Mouse (Mus musculus): ENCODE data around the gene Erf. TPM values are rescaled to one million over a fixed set of nuclear protein-coding genes. Genes with fewer than 3 reads are reported as not detected.

Erf gene
- polyA plus RNA-seq, 1 experiment from 2014 or later = 10.1 TPM

- 0 out of 2 replicates have a peak, but pooled peaks cover 2% of the 10 kb centered on the region for H3K4me1 ChIP-seq
- DNase-seq (ENCODE audit: extremely low spot score, low spot score) = no peak
- H3K4me3 ChIP-seq = no peak overlapping the region
- peaks cover 12% of the 10 kb centered on the region for H3K36me3 ChIP-seq (replicated peaks)
- H3K27me3 ChIP-seq (ENCODE audit: poor library complexity, severe bottlenecking) = no peaks in the 10 kb centered on the region
- H3K9me3 ChIP-seq = no peaks in the 10 kb centered on the region
- H3K27ac ChIP-seq = no peak overlapping the region
- whole genome bisulfite sequencing = 79% methylated on average over 10 of the region's 10 CpGs
These were observed 53.1 kb downstream of the Erf start for GRCm38 (mm10) chr7:25197384-25198018.

DNA sequence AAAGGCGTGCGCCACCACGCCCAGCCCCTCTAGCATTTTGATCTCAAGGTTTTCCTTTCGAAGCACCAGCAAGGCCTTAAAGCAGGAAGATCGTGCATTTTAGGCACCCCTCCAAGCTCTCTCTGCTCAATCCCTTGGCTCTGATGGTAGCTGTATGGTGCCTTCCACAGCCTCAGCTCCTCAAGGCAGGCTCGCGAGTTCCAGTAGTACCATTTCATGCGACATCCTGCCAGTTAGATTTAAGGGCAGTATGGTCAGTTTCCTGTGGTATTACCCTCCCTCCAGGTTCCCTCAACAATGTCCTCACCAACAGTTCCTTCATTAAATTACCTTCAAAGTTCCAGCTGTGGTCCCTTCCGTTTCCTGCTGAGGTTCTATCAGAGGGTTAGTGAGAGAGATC lies 54.5 kb downstream of the Erf start:
- Histone ChIP-seq H3K4me3 (no peak overlapping the region), H3K9me3 (no peaks in the 10 kb centered on the region), H3K27ac (no peak overlapping the region), H3K36me3 (replicated peaks) (0 out of 2 replicates have a peak, but pooled peaks cover under 1% of the 10 kb centered on the region), H3K4me1 (0 out of 2 replicates have a peak, but pooled peaks cover 2% of the 10 kb centered on the region), H3K27me3 (ENCODE audit: poor library complexity, severe bottlenecking) (no peaks in the 10 kb centered on the region)
- DNase-seq (ENCODE audit: extremely low spot score, low spot score) = no peak
- 91% methylated on average over 9 of the region's 9 CpGs for WGBS

- WGBS = 86% methylated on average over 3 of the region's 3 CpGs
- 0 out of 2 replicates have a peak, but pooled peaks cover 2% of the 10 kb centered on the region for H3K4me1 ChIP-seq
- DNase-seq (ENCODE audit: extremely low spot score, low spot score) = no peak
- H3K9me3 ChIP-seq = no peaks in the 10 kb centered on the region
- H3K36me3 ChIP-seq (replicated peaks) = no peaks in the 10 kb centered on the region
- no peak overlapping the region for H3K27ac ChIP-seq
- no peak overlapping the region for H3K4me3 ChIP-seq
- no peaks in the 10 kb centered on the region for H3K27me3 ChIP-seq (ENCODE audit: poor library complexity, severe bottlenecking)
These were observed 55.4 kb downstream of the Erf start for GRCm38 (mm10) chr7:25195148-25195547.

Small RNA genes lying within 50 kb of the gene (microRNA-seq; reads per million reads assigned to microRNA genes)
- not detected for gene Mir7048

Other genes with a start within 250 kb of the Erf start
- gene Atp1a3, start 244.8 kb downstream of the Erf start, polyA plus RNA-seq (2016; fragmentation: Nextera tagmentation; extraction: Ambion mirVana) = 6.8 and 9.1 TPM in 2 replicates
- 4.4 and 6.8 TPM in 2 replicates for gene Grik5, start 178.4 kb downstream of the Erf start, polyA plus RNA-seq (2016; fragmentation: Nextera tagmentation; extraction: Ambion mirVana)
- gene Zfp574, start 178.2 kb downstream of the Erf start, polyA plus RNA-seq (2016; fragmentation: Nextera tagmentation; extraction: Ambion mirVana) = 41.5 and 42.5 TPM in 2 replicates
- 5.5 and 7.0 TPM in 2 replicates for gene Pou2f2, start 71.0 kb downstream of the Erf start, polyA plus RNA-seq (2016; fragmentation: Nextera tagmentation; extraction: Ambion mirVana)
- 8.8 and 10.7 TPM in 2 replicates for gene Dedd2, start 30.1 kb downstream of the Erf start, polyA plus RNA-seq (2016; fragmentation: Nextera tagmentation; extraction: Ambion mirVana)
- 2.6 and 2.9 TPM in 2 replicates for gene Zfp526, start 29.3 kb downstream of the Erf start, polyA plus RNA-seq (2016; fragmentation: Nextera tagmentation; extraction: Ambion mirVana)
- 10.7 and 10.8 TPM in 2 replicates for gene Gsk3a, start 12.9 kb downstream of the Erf start, polyA plus RNA-seq (2016; fragmentation: Nextera tagmentation; extraction: Ambion mirVana)
- gene Cic, start 16.9 kb upstream of the Erf start, polyA plus RNA-seq (2016; fragmentation: Nextera tagmentation; extraction: Ambion mirVana) = 19.4 and 20.6 TPM in 2 replicates
- 246 and 257 TPM in 2 replicates for gene Pafah1b3, start 47.2 kb upstream of the Erf start, polyA plus RNA-seq (2016; fragmentation: Nextera tagmentation; extraction: Ambion mirVana)
- gene Prr19, start 50.6 kb upstream of the Erf start, polyA plus RNA-seq (2016; fragmentation: Nextera tagmentation; extraction: Ambion mirVana) = 1.4 and 1.7 TPM in 2 replicates
- 1.3 and 1.8 TPM in 2 replicates for gene Tmem145, start 55.3 kb upstream of the Erf start, polyA plus RNA-seq (2016; fragmentation: Nextera tagmentation; extraction: Ambion mirVana)
- 15.2 and 16.6 TPM in 2 replicates for gene Megf8, start 66.4 kb upstream of the Erf start, polyA plus RNA-seq (2016; fragmentation: Nextera tagmentation; extraction: Ambion mirVana)
- gene Cnfn, start 119.0 kb upstream of the Erf start, polyA plus RNA-seq (2016; fragmentation: Nextera tagmentation; extraction: Ambion mirVana) = not detected in 2 replicates
- 7.4 and 7.5 TPM in 2 replicates for gene Lipe, start 147.9 kb upstream of the Erf start, polyA plus RNA-seq (2016; fragmentation: Nextera tagmentation; extraction: Ambion mirVana)
- 0.43 and 0.71 TPM in 2 replicates for gene Cxcl17, start 162.1 kb upstream of the Erf start, polyA plus RNA-seq (2016; fragmentation: Nextera tagmentation; extraction: Ambion mirVana)
- 0.81 and 0.91 TPM in 2 replicates for gene Ceacam1, start 226.8 kb upstream of the Erf start, polyA plus RNA-seq (2016; fragmentation: Nextera tagmentation; extraction: Ambion mirVana)